Mouse (Mus musculus): ENCODE data around the gene Pcyt1a. TPM values are rescaled to one million over a fixed set of nuclear protein-coding genes. Genes with fewer than 3 reads are reported as not detected.

The Pcyt1a gene
- polyA plus RNA-seq, 1 experiment from 2014 or later, result 48.7 TPM

GRCm38 (mm10) chr16:32457589-32458386 is 27.1 kb downstream of the Pcyt1a start:
- Histone ChIP-seq H3K4me1 (ENCODE audit: control insufficient read depth in 2 of 2, insufficient read depth in 2 of 2, low read length in 2 of 2) (peaks cover under 1 to 2% of the 10 kb centered on the region in 2 experiments; a peak in 3 of 4 replicates), H3K9ac (ENCODE audit: low read length) (no peak overlapping the region), H3K4me3 (ENCODE audit: control insufficient read depth in 1 of 2, insufficient read depth in 1 of 2, low read depth in 1 of 2, low read length in 2 of 2) (no peak overlapping the region), H3K27ac (replicated peaks in 1 of 2; ENCODE audit: control insufficient read depth in 1 of 2, insufficient read depth in 1 of 2, low read depth in 2 of 2, low read length in 2 of 2) (no peak overlapping the region), H3K36me3 (ENCODE audit: control insufficient read depth, insufficient read depth, low read length) (peaks cover 58% of the 10 kb centered on the region), H3K27me3 (ENCODE audit: control insufficient read depth, insufficient read depth, low read length) (no peaks in the 10 kb centered on the region), H3K9me3 (ENCODE audit: control insufficient read depth, low read length) (no peaks in the 10 kb centered on the region), H3K4me2 (ENCODE audit: low read length) (no peak overlapping the region)
- 58% methylated on average over 10 of the region's 10 CpGs for WGBS
- ATAC-seq (ENCODE audit: insufficient number of reproducible peaks, insufficient read depth, low FRiP score, low read depth), result peak; percentile 47; the same call in 1 of the 2 replicates

- no peak for ATAC-seq (ENCODE audit: insufficient number of reproducible peaks, insufficient read depth, low FRiP score, low read depth)
- Histone ChIP-seq H3K9me3 (ENCODE audit: control insufficient read depth, low read length) (no peaks in the 10 kb centered on the region), H3K4me3 (ENCODE audit: control insufficient read depth in 1 of 2, insufficient read depth in 1 of 2, low read depth in 1 of 2, low read length in 2 of 2) (no peak overlapping the region), H3K4me1 (ENCODE audit: control insufficient read depth in 2 of 2, insufficient read depth in 2 of 2, low read length in 2 of 2) (peaks cover 7 to 12% of the 10 kb centered on the region in 2 experiments), H3K9ac (ENCODE audit: low read length) (no peak overlapping the region), H3K27ac (replicated peaks in 1 of 2; ENCODE audit: control insufficient read depth in 1 of 2, insufficient read depth in 1 of 2, low read depth in 2 of 2, low read length in 2 of 2) (no peak overlapping the region), H3K36me3 (ENCODE audit: control insufficient read depth, insufficient read depth, low read length) (peaks cover 55% of the 10 kb centered on the region), H3K4me2 (ENCODE audit: low read length) (no peak overlapping the region), H3K27me3 (ENCODE audit: control insufficient read depth, insufficient read depth, low read length) (no peaks in the 10 kb centered on the region)
- 48% methylated on average over 4 of the region's 4 CpGs for WGBS
These were observed 29.8 kb downstream of the Pcyt1a start for GRCm38 (mm10) chr16:32460518-32460917.

DNA sequence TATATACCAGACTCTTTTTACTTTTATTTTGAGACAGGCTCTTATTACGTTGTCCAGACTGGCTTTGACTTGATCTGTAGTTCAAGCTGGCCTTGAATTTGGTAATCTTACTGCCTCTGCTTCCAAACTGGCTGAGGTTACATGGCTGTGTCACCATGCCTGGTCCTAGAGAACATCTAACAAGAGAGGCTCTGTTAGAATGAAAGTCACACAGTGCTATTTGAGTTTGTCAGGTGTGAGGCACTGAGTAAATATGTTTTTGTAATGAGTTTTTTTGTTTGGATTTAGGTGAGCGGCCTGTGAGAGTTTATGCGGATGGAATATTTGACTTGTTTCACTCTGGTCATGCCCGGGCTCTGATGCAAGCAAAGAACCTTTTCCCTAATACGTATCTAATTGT is 31.0 kb downstream of the Pcyt1a start:
- H3K9ac ChIP-seq (ENCODE audit: low read length), result no peak overlapping the region
- no peak overlapping the region for H3K4me3 ChIP-seq (ENCODE audit: control insufficient read depth in 1 of 2, insufficient read depth in 1 of 2, low read depth in 1 of 2, low read length in 2 of 2)
- no peaks in the 10 kb centered on the region for H3K9me3 ChIP-seq (ENCODE audit: control insufficient read depth, low read length)
- H3K36me3 ChIP-seq (ENCODE audit: control insufficient read depth, insufficient read depth, low read length), result peaks cover 54% of the 10 kb centered on the region
- H3K4me1 ChIP-seq (ENCODE audit: control insufficient read depth in 2 of 2, insufficient read depth in 2 of 2, low read length in 2 of 2), result peaks cover 7 to 12% of the 10 kb centered on the region in 2 experiments
- 94% methylated on average over 5 of the region's 5 CpGs for WGBS
- no peaks in the 10 kb centered on the region for H3K27me3 ChIP-seq (ENCODE audit: control insufficient read depth, insufficient read depth, low read length)
- no peak overlapping the region for H3K4me2 ChIP-seq (ENCODE audit: low read length)
- no peak overlapping the region for H3K27ac ChIP-seq (replicated peaks in 1 of 2; ENCODE audit: control insufficient read depth in 1 of 2, insufficient read depth in 1 of 2, low read depth in 2 of 2, low read length in 2 of 2)
- no peak for ATAC-seq (ENCODE audit: insufficient number of reproducible peaks, insufficient read depth, low FRiP score, low read depth)

DNA sequence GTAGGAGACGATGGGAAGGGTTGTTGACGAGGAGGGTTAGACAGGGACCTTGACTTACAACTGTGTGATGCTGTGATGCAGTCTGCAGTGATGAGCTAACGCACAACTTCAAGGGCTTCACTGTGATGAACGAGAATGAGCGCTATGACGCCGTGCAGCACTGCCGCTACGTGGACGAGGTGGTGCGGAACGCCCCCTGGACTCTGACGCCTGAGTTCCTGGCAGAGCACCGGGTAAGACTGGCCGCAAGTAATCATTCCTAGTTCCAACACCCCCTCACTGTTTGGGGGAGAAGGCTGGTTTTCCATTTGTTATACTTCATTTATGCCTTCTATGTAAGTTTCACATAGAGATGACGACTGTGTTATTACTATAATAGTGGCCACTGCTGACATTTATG is 32.2 kb downstream of the Pcyt1a start:
- Histone ChIP-seq H3K4me1 (ENCODE audit: control insufficient read depth in 2 of 2, insufficient read depth in 2 of 2, low read length in 2 of 2) (peaks cover 7 to 12% of the 10 kb centered on the region in 2 experiments), H3K9me3 (ENCODE audit: control insufficient read depth, low read length) (no peaks in the 10 kb centered on the region), H3K27ac (replicated peaks in 1 of 2; ENCODE audit: control insufficient read depth in 1 of 2, insufficient read depth in 1 of 2, low read depth in 2 of 2, low read length in 2 of 2) (peak overlapping the region; percentile 64 to 72), H3K4me2 (ENCODE audit: low read length) (0 out of 2 replicates have a peak overlapping the region, but pooled peaks have one; percentile 27), H3K27me3 (ENCODE audit: control insufficient read depth, insufficient read depth, low read length) (no peaks in the 10 kb centered on the region), H3K36me3 (ENCODE audit: control insufficient read depth, insufficient read depth, low read length) (peaks cover 60% of the 10 kb centered on the region), H3K9ac (ENCODE audit: low read length) (no peak overlapping the region), H3K4me3 (ENCODE audit: control insufficient read depth in 1 of 2, insufficient read depth in 1 of 2, low read depth in 1 of 2, low read length in 2 of 2) (no peak overlapping the region)
- no peak for ATAC-seq (ENCODE audit: insufficient number of reproducible peaks, insufficient read depth, low FRiP score, low read depth)
- WGBS, result 83% methylated on average over 16 of the region's 16 CpGs

DNA sequence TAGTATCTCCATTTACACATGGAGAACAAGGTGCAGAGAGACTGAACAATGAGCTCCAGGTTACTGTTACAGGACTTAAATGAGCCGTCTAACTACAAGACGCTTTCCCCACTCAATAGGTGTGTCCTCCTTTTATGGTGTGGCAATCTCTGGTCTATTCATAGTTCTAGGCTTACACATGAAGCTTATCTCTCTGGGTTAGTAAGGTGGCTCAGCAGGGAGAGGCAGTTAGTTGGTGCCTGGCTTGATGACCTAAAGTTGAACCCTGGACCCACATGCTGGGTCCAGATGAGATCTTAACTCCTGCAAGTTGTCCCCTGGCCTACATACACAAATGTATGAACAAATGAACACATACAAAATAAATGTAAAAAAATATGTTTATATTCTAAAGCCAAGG is 32.7 kb downstream of the Pcyt1a start:
- Histone ChIP-seq H3K4me3 (ENCODE audit: control insufficient read depth in 1 of 2, insufficient read depth in 1 of 2, low read depth in 1 of 2, low read length in 2 of 2) (no peak overlapping the region), H3K27me3 (ENCODE audit: control insufficient read depth, insufficient read depth, low read length) (no peaks in the 10 kb centered on the region), H3K9ac (ENCODE audit: low read length) (no peak overlapping the region), H3K4me1 (ENCODE audit: control insufficient read depth in 2 of 2, insufficient read depth in 2 of 2, low read length in 2 of 2) (peaks cover 7 to 12% of the 10 kb centered on the region in 2 experiments), H3K36me3 (ENCODE audit: control insufficient read depth, insufficient read depth, low read length) (peaks cover 60% of the 10 kb centered on the region), H3K4me2 (ENCODE audit: low read length) (0 out of 2 replicates have a peak overlapping the region, but pooled peaks have one; percentile 27), H3K27ac (replicated peaks in 1 of 2; ENCODE audit: control insufficient read depth in 1 of 2, insufficient read depth in 1 of 2, low read depth in 2 of 2, low read length in 2 of 2) (peak overlapping the region; percentile 72 to 75), H3K9me3 (ENCODE audit: control insufficient read depth, low read length) (no peaks in the 10 kb centered on the region)
- ATAC-seq (ENCODE audit: insufficient number of reproducible peaks, insufficient read depth, low FRiP score, low read depth), result peak; percentile 76
- WGBS, result 27% methylated on average over 2 of the region's 2 CpGs

- Histone ChIP-seq H3K36me3 (ENCODE audit: control insufficient read depth, insufficient read depth, low read length) (peaks cover 54% of the 10 kb centered on the region), H3K4me3 (ENCODE audit: control insufficient read depth in 1 of 2, insufficient read depth in 1 of 2, low read depth in 1 of 2, low read length in 2 of 2) (no peak overlapping the region), H3K9ac (ENCODE audit: low read length) (no peak overlapping the region), H3K4me2 (ENCODE audit: low read length) (no peak overlapping the region), H3K4me1 (ENCODE audit: control insufficient read depth in 2 of 2, insufficient read depth in 2 of 2, low read length in 2 of 2) (peaks cover 7 to 12% of the 10 kb centered on the region in 2 experiments), H3K9me3 (ENCODE audit: control insufficient read depth, low read length) (no peaks in the 10 kb centered on the region), H3K27ac (replicated peaks in 1 of 2; ENCODE audit: control insufficient read depth in 1 of 2, insufficient read depth in 1 of 2, low read depth in 2 of 2, low read length in 2 of 2) (no peak overlapping the region), H3K27me3 (ENCODE audit: control insufficient read depth, insufficient read depth, low read length) (no peaks in the 10 kb centered on the region)
- 0% methylated on average over 1 of the region's 1 CpGs for WGBS
- ATAC-seq (ENCODE audit: insufficient number of reproducible peaks, insufficient read depth, low FRiP score, low read depth), result no peak
These were observed 34.2 kb downstream of the Pcyt1a start for GRCm38 (mm10) chr16:32464908-32465307.

DNA sequence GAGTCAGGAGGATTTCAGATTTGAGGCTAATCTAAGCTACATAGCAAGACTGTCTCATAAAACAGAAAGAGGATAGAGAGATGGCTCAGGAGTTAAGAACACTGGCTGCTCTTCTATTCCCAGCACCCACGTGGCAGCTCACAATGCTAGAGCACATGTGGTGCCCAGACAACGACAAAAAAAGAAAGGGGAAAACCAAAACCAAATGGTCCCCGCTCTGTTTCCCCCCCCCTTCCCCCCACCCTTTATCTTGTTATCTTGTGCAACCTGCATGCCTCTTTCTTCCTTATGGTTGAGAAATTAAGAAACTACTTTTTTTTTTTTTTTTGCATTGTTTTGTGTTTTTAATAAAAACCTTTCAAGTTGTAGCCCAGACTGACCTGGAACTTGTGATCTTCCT is 37.8 kb downstream of the Pcyt1a start:
- Histone ChIP-seq H3K36me3 (ENCODE audit: control insufficient read depth, insufficient read depth, low read length) (peaks cover 72% of the 10 kb centered on the region), H3K27me3 (ENCODE audit: control insufficient read depth, insufficient read depth, low read length) (no peaks in the 10 kb centered on the region), H3K9ac (ENCODE audit: low read length) (no peak overlapping the region), H3K4me2 (ENCODE audit: low read length) (no peak overlapping the region), H3K9me3 (ENCODE audit: control insufficient read depth, low read length) (no peaks in the 10 kb centered on the region), H3K27ac (replicated peaks in 1 of 2; ENCODE audit: control insufficient read depth in 1 of 2, insufficient read depth in 1 of 2, low read depth in 2 of 2, low read length in 2 of 2) (no peak overlapping the region), H3K4me3 (ENCODE audit: control insufficient read depth in 1 of 2, insufficient read depth in 1 of 2, low read depth in 1 of 2, low read length in 2 of 2) (no peak overlapping the region), H3K4me1 (ENCODE audit: control insufficient read depth in 2 of 2, insufficient read depth in 2 of 2, low read length in 2 of 2) (peaks cover 4 to 5% of the 10 kb centered on the region in 2 experiments)
- no peak for ATAC-seq (ENCODE audit: insufficient number of reproducible peaks, insufficient read depth, low FRiP score, low read depth)
- 81% methylated on average over 3 of the region's 3 CpGs for WGBS
